In the genomic region with DNA sequence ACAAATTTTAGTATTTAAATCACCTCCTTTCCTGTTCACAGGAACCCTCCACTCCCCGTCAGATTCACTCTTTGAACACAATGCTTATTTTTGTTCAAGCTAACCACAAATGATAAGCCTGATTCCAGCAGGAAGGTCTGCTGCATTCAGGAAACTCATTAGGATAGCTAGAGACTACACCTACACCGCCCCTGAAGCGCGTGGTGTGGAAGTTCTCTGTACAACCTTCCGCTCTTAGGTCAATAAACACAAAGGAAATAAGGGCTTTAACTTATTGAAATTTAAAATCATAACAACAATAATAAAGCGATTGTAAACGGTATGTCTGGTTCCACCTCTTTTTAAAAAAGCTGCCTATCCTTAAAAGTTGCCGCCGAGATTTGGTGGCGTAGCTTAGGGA, we compare ENCODE assay signal across 10 mouse cellular contexts. TPM values are rescaled to one million over a fixed set of nuclear protein-coding genes. Genes with fewer than 3 reads are reported as not detected.
A peak's percentile ranks its signal among the peaks of the same experiment; 100 is the strongest.
DNase-seq lines count a peak whose midpoint lies in the region; ATAC-seq and TF ChIP-seq lines count a peak whose summit lies in the region.
"Had no signal": no experiment of that assay in that cellular context is flagged by ENCODE, and none has a peak within 500 bp of the region (broad histone marks: within the 10 kb centered on the region; RNA-seq: fewer than 3 reads in every experiment).

No protein-coding gene starts in this region.

- no peaks in the 10 kb centered on the region for H3K27me3 ChIP-seq in kidney, postnatal 0 days (ENCODE audit: insufficient read depth, low read length)
- H3K27me3 ChIP-seq in embryonic facial prominence, embryonic 12.5 days = peaks cover 16% of the 10 kb centered on the region
- H3K27me3 ChIP-seq in hindbrain, embryonic 10.5 days (ENCODE audit: insufficient read depth, poor library complexity, severe bottlenecking) = peaks cover 10% of the 10 kb centered on the region; the same call in 1 of the 2 replicates
- no peaks in the 10 kb centered on the region for H3K27me3 ChIP-seq in neural tube, embryonic 12.5 days (replicated peaks)

- no peaks in the 10 kb centered on the region for H3K36me3 ChIP-seq in kidney, postnatal 0 days (ENCODE audit: insufficient read depth, low read length)
- no peaks in the 10 kb centered on the region for H3K36me3 ChIP-seq in embryonic facial prominence, embryonic 12.5 days
- no peaks in the 10 kb centered on the region for H3K36me3 ChIP-seq in hindbrain, embryonic 10.5 days
- no peaks in the 10 kb centered on the region for H3K36me3 ChIP-seq in neural tube, embryonic 12.5 days

- TF ChIP-seq CTCF in kidney, postnatal 0 days (IDR thresholded peaks at IDR 0.05; ENCODE audit: low read depth) = no peak

- H3K4me2 ChIP-seq in kidney, postnatal 0 days (ENCODE audit: low read length) = peak overlapping the region; percentile 78
- peak overlapping the region; percentile 94 for H3K4me2 ChIP-seq in embryonic facial prominence, embryonic 12.5 days (replicated peaks)
- peak overlapping the region; percentile 89 for H3K4me2 ChIP-seq in neural tube, embryonic 12.5 days (replicated peaks)

- no peaks in the 10 kb centered on the region for H3K4me1 ChIP-seq in kidney, postnatal 0 days (replicated peaks; ENCODE audit: insufficient read depth, low read length)
- peaks cover 3% of the 10 kb centered on the region; the same call in 1 of the 2 replicates for H3K4me1 ChIP-seq in embryonic facial prominence, embryonic 12.5 days
- peaks cover 18% of the 10 kb centered on the region for H3K4me1 ChIP-seq in hindbrain, embryonic 10.5 days (replicated peaks)
- peaks cover 10% of the 10 kb centered on the region for H3K4me1 ChIP-seq in neural tube, embryonic 12.5 days

- no peak overlapping the region for H3K27ac ChIP-seq in kidney, postnatal 0 days
- no peak overlapping the region for H3K27ac ChIP-seq in embryonic facial prominence, embryonic 12.5 days
- H3K27ac ChIP-seq in hindbrain, embryonic 10.5 days = no peak overlapping the region
- H3K27ac ChIP-seq in neural tube, embryonic 12.5 days = no peak overlapping the region

- WGBS in kidney, postnatal 0 days = 19% methylated on average over 10 of the region's 10 CpGs
- WGBS in embryonic facial prominence, embryonic 12.5 days = 18% methylated on average over 10 of the region's 10 CpGs
- 22% methylated on average over 10 of the region's 10 CpGs for WGBS in hindbrain, embryonic 10.5 days
- 20% methylated on average over 10 of the region's 10 CpGs for WGBS in neural tube, embryonic 12.5 days

- DNase-seq in kidney, postnatal 0 days (ENCODE audit: low spot score) = no peak
- no peak for DNase-seq in kidney, adult 18-20 months
- no peak for DNase-seq in hindbrain, embryonic 10.5 days (ENCODE audit: low spot score)
- DNase-seq in spleen, adult 18-20 months = no peak
- no peak for DNase-seq in layer of hippocampus, postnatal 14 days (ENCODE audit: low spot score in 2 of 2)
- no peak for DNase-seq in thymus, postnatal 4 days
- DNase-seq: liver; right cerebral cortex, postnatal 25 days had no signal

- H3K9ac ChIP-seq in kidney, postnatal 0 days (ENCODE audit: low read depth, low read length) = no peak overlapping the region
- no peak overlapping the region for H3K9ac ChIP-seq in embryonic facial prominence, embryonic 12.5 days
- no peak overlapping the region for H3K9ac ChIP-seq in neural tube, embryonic 12.5 days

- ATAC-seq in kidney, postnatal 0 days (replicated peaks; ENCODE audit: low FRiP score, low read depth) = no peak
- no peak for ATAC-seq in embryonic facial prominence, embryonic 12.5 days (ENCODE audit: insufficient number of reproducible peaks, insufficient read depth, low FRiP score, low TSS enrichment)
- no peak for ATAC-seq in neural tube, embryonic 12.5 days (ENCODE audit: low FRiP score, low read depth)

- no peaks in the 10 kb centered on the region for H3K9me3 ChIP-seq in kidney, postnatal 0 days (replicated peaks; ENCODE audit: low read length)
- no peaks in the 10 kb centered on the region for H3K9me3 ChIP-seq in embryonic facial prominence, embryonic 12.5 days
- H3K9me3 ChIP-seq in hindbrain, embryonic 10.5 days = no peaks in the 10 kb centered on the region
- no peaks in the 10 kb centered on the region for H3K9me3 ChIP-seq in neural tube, embryonic 12.5 days

- H3K4me3 ChIP-seq in kidney, postnatal 0 days (replicated peaks; ENCODE audit: low read depth, low read length) = peak overlapping the region; percentile 47
- H3K4me3 ChIP-seq in embryonic facial prominence, embryonic 12.5 days = no peak overlapping the region; the same call in 1 of the 2 replicates
- peak overlapping the region; percentile 63 for H3K4me3 ChIP-seq in hindbrain, embryonic 10.5 days
- H3K4me3 ChIP-seq in neural tube, embryonic 12.5 days = peak overlapping the region; percentile 65; the same call in 1 of the 2 replicates

RNA-seq across cellular contexts. Expression of a gene that starts 1.6 kb away (rescaled TPM):
- 18.7 and 19.2 TPM in 2 replicates for polyA plus RNA-seq in kidney, postnatal 0 days (2015; fragmentation: Nextera tagmentation; extraction: Ambion mirVana)
- polyA plus RNA-seq in embryonic facial prominence, embryonic 12.5 days (2016; fragmentation: Nextera tagmentation; extraction: Ambion mirVana) = 0.41 and 0.74 TPM in 2 replicates
- polyA plus RNA-seq in hindbrain, embryonic 10.5 days (2016; fragmentation: Nextera tagmentation; extraction: Ambion mirVana) = 1.8 and 1.9 TPM in 2 replicates
- polyA plus RNA-seq in neural tube, embryonic 12.5 days (2016; fragmentation: Nextera tagmentation; extraction: Ambion mirVana) = 3.2 and 3.7 TPM in 2 replicates
- 10 to 100 TPM; 43.0 to 48.9 TPM for total RNA-seq in layer of hippocampus, postnatal 14 days (2021)
